Mouse (Mus musculus) c-Kit-positive CD71-positive TER-119-positive erythroid progenitor cells, embryonic 14.5 days (primary cell): Measurements from ENCODE around the gene Tbc1d1.

Source experiments
- DNase-seq: peaks from one replicate; pipeline ENCODE4 v3.0.0-alpha.2; 2013; ENCODE audit warnings: low spot score

The Tbc1d1 gene

GRCm38 (mm10) chr5:64155861-64156550, at the start of gene Tbc1d1:
Gene Tbc1d1 (plus strand): TSS chr5:64156305.
- DNase-seq = peak; percentile 69

DNA sequence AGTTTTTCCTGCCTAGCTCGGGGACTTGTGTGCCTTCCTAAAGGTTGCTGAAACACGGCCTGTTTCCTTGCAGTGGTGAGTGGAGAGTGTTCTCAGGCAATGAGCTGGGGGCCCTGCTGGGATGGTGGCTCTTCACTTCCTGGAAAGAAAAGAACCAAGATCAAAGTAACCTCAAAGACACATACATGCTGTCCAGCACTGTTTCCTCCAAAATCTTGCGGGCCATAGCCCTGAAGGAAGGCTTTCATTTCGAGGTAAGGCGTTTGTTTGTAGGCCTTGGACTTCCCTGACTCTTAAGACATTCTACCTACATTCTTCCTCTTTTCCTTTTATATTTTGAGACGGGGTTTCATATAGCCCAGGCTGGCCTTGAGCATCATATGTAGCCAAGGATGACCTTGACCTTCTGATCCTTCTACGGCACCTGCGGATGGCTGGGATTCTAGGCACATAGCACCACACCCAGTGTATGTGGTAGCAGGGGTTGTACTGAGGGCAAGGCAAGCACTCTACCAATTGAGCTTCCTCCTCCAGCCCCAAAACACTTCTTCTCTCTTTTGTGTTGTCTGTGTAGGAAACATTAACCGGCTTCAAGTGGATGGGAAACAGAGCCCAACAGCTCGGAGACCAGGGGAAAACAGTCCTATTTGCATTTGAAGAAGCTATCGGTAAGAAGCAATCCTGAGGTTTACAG, 48.4 kb upstream of the Tbc1d1 start:
- no peak for DNase-seq

DNA sequence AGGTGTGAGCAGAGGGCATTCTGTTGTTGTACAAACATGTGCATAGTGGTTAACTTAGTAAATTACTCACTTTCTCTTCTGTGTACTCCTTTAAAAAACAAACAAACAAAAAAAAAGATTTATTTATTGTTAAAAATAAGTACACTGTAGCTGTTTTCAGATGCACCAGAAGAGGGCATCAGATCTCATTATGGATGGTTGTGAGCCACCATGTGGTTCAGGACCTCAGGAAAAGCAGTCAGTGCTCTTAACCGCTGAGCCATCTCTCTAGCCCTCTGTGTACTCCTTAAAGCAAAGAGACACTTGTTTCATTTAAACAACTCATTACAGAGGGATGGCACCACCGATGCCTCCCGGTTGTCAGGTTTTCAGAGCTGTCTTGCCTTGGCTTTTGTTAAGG, 46.9 kb upstream of the Tbc1d1 start:
- DNase-seq = no peak

DNA sequence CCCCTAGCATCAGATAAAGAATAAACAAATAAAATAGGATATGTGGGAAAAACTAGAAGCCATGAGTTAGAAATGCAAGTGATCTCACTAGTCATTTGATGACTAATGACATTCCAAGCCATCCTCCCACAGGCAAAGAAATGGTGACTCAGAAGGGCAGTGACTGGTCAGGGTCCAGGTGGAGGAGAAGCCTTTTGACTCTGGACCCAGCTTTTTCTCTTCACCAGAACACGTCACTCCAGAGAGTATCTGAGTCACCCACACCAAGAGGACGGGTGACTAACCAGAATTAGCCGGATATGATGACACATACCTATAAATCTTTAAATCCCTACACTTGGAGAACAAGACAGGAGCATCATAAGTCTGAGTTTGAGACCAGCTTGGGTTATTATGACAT, 43.7 kb upstream of the Tbc1d1 start:
- DNase-seq = no peak

GRCm38 (mm10) chr5:64114210-64114609, 41.9 kb upstream of the Tbc1d1 start:
- DNase-seq = no peak

GRCm38 (mm10) chr5:64117191-64117590, 38.9 kb upstream of the Tbc1d1 start:
- no peak for DNase-seq

DNA sequence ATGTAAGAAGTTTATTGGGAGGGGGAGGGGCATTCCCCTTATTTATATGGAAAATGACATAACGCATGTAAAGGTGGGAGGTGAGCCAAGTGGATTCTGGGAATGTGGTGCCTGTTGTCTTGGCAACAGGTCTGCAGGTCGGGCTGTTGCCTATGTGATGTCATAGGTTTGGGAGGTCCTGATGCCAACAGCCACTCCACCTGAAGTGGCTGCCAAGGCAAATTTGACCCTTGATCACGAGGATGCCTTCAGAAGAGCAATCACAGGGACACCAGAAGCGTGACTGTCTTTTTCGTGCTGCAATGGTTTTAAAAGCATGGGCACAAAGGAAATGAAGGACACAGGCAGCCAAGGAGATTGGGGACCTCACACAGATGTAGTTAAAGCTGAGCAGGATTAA, 30.3 kb upstream of the Tbc1d1 start:
- DNase-seq = no peak

DNA sequence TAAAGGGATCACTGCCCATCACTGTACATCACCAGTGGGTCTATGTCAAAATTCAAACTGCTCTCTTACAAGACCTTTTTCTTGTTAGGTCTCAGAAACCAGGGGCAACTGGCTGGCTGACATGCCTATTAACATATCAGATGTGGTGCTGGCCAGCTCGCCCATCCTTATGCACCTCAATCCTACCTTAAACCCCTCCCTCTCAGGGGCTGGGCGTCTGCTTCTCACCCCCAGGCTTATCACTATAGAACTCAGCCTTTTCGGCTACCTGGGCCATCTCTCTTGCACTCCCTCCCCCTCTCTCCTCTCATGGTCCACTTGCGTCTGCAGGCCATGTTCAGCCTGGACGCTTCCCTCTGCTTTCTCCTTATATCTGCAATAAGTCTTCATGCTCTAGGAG, 24.6 kb upstream of the Tbc1d1 start:
- DNase-seq = no peak

DNA sequence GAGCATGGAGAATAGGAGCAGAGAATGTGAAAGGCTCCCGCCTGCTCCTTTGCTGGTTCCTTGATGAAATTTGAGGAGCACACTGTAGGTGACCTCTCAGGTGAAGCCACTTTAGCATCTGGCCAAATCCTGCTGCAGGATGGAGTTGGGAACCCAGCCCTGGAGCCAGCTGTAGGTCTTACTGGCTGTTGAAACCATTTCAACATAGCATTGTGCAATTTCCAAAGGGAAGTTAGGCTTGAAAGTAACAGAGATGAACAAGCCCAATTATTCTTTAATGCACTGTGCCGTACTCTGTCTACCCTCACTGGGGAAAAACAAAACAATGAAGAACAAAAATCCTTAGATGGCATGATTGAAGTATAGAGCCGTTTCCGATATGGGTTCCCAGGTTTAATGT, 22.2 kb upstream of the Tbc1d1 start:
- DNase-seq = no peak

- no peak for DNase-seq
These were observed 19.8 kb upstream of the Tbc1d1 start for GRCm38 (mm10) chr5:64136325-64136724.

- DNase-seq = no peak
These were observed 15.9 kb upstream of the Tbc1d1 start for GRCm38 (mm10) chr5:64140202-64140601.

DNA sequence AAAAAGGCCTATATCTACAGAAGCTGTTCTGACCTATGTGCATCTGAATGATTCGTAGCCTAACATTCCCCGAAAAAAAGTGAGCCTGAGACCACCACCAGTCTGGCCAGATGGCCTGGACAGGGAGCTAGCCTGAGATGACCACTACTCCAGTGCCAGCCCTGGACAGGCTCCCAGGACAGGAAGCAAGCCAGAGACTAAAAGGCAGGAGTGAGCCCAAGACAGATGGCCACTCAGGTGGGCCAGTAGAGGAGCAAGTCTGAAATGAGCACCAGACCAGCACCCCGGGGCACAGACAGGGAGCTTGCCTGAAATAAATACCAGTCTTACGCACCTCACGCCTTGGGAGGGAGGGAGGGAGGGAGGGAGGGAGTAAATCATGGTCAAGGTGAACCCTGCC, 11.8 kb upstream of the Tbc1d1 start:
- DNase-seq = no peak

DNA sequence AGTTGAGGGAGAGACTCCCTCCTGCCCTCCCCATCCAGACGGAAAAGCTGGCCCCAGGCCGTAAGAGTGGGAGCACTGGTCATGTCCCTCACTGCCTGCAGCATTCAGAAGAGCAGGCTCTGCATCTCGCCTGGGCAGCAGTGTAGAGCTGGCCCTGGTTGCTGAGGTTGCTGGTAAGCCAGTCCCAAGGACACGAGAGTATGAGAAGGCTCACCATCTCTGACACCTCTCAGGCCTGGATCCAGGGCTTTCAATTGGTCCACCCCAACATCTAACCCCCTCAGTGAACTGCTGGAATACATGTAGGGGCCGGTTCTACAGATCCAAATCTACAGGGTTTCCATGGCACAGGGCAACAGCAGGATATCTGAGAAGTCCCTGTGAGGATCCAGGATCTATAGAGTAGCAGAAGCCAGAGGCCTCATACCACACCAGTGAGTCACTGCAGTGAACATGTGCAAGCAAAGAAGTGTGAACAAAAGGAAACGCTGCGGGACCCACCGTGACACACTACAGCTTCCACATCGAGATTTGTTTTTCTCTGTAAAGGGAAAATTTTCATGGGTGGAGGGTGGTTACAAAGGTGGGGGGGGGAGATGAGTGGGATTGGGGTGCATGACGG, 9.6 kb upstream of the Tbc1d1 start:
- no peak for DNase-seq

GRCm38 (mm10) chr5:64149184-64150127, 6.6 kb upstream of the Tbc1d1 start:
- peak; percentile 70 for DNase-seq

DNA sequence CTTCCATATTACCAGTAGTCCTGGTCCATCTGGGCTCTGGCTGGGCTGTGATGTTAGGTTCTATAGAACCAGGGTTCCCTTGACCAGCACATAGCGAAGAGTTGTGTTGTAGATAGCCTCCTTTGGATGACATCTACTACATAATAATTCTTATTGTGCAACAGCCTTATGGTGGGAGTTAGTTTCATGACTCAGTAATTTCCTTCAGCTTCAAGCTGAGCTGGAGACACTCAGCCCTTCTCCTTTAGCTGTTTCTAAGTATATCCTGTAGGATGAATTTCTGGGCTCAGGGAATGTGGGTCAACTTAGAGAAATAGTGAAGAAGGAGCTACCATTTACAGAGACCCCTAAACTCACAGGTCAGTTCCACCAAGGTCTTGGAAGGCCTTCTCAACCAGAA, 2.8 kb upstream of the Tbc1d1 start:
- no peak for DNase-seq

GRCm38 (mm10) chr5:64156579-64156978, 474 bp downstream of the Tbc1d1 start:
- DNase-seq = no peak

DNA sequence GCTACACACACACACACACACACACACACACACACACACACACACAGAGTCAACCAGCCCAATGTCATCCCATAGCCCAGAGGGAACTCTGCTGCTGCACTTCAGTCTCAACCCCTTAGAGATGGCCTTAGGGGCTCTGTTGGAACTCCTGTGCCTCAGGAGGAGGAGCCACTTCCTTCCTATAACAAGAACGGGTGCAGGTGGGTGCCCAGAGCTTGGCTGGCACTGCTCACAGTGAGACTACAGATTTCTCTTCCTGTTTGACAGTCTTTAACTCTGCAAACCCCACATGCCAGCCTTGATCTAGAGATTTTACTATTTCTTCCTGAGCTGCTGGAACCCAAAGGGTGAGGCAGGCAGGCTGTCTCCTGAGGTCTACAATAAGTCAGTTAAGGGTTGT, 1.8 kb downstream of the Tbc1d1 start:
- no peak for DNase-seq

GRCm38 (mm10) chr5:64158501-64158900, 2.4 kb downstream of the Tbc1d1 start:
- no peak for DNase-seq

GRCm38 (mm10) chr5:64159065-64159780, 3.1 kb downstream of the Tbc1d1 start:
- no peak for DNase-seq

GRCm38 (mm10) chr5:64159781-64160704, 3.9 kb downstream of the Tbc1d1 start:
- no peak for DNase-seq
